Mouse (Mus musculus): ENCODE measurements around the gene Kcnq1.

Kcnq1 gene

GRCm38 (mm10) chr7:143320367-143320766, 214.2 kb downstream of the Kcnq1 start:
- no peak for DNase-seq (ENCODE audit: low spot score)

GRCm38 (mm10) chr7:143325051-143325450, 218.9 kb downstream of the Kcnq1 start:
- no peak for DNase-seq (ENCODE audit: low spot score)

- no peak for DNase-seq (ENCODE audit: low spot score)
Measured at GRCm38 (mm10) chr7:143328185-143328915, 222.2 kb downstream of the Kcnq1 start.

GRCm38 (mm10) chr7:143329110-143329810, 223.1 kb downstream of the Kcnq1 start:
- no peak for DNase-seq (ENCODE audit: low spot score)

GRCm38 (mm10) chr7:143333040-143333439, 226.9 kb downstream of the Kcnq1 start:
- DNase-seq (ENCODE audit: low spot score) = no peak

- DNase-seq (ENCODE audit: low spot score) = no peak
Measured at GRCm38 (mm10) chr7:143333604-143334003, 227.4 kb downstream of the Kcnq1 start.

GRCm38 (mm10) chr7:143338690-143339089, 232.5 kb downstream of the Kcnq1 start:
- no peak for DNase-seq (ENCODE audit: low spot score)

- DNase-seq (ENCODE audit: low spot score) = no peak
Measured at GRCm38 (mm10) chr7:143340601-143341281, 234.6 kb downstream of the Kcnq1 start.

- DNase-seq (ENCODE audit: low spot score) = no peak
Measured at GRCm38 (mm10) chr7:143341301-143341980, 235.3 kb downstream of the Kcnq1 start.

- no peak for DNase-seq (ENCODE audit: low spot score)
Measured at GRCm38 (mm10) chr7:143343781-143344306, 237.7 kb downstream of the Kcnq1 start.

GRCm38 (mm10) chr7:143349287-143349686, 243.1 kb downstream of the Kcnq1 start:
- DNase-seq (ENCODE audit: low spot score) = no peak

- DNase-seq (ENCODE audit: low spot score) = no peak
Measured at GRCm38 (mm10) chr7:143349848-143350247, 243.7 kb downstream of the Kcnq1 start.

- DNase-seq (ENCODE audit: low spot score) = no peak
Measured at GRCm38 (mm10) chr7:143355831-143356230, 249.7 kb downstream of the Kcnq1 start.

GRCm38 (mm10) chr7:143357109-143357508, 250.9 kb downstream of the Kcnq1 start:
- DNase-seq (ENCODE audit: low spot score) = no peak

- no peak for DNase-seq (ENCODE audit: low spot score)
Measured at GRCm38 (mm10) chr7:143357831-143358230, 251.7 kb downstream of the Kcnq1 start.

- no peak for DNase-seq (ENCODE audit: low spot score)
Measured at GRCm38 (mm10) chr7:143359762-143360161, 253.6 kb downstream of the Kcnq1 start.

- no peak for DNase-seq (ENCODE audit: low spot score)
Measured at GRCm38 (mm10) chr7:143360776-143361175, 254.6 kb downstream of the Kcnq1 start.

- DNase-seq (ENCODE audit: low spot score) = no peak
Measured at GRCm38 (mm10) chr7:143364092-143364832, 258.1 kb downstream of the Kcnq1 start.

- DNase-seq (ENCODE audit: low spot score) = no peak
Measured at GRCm38 (mm10) chr7:143364969-143365839, 259.0 kb downstream of the Kcnq1 start.

All from spleen, adult 12 weeks (tissue).